Comparison of ENCODE assay signal across 10 mouse cellular contexts in genomic region chr19:10395174-10395573, GRCm38 (mm10). TPM values are rescaled to one million over a fixed set of nuclear protein-coding genes. Genes with fewer than 3 reads are reported as not detected.
DNase-seq lines count a peak whose midpoint lies in the region; ATAC-seq lines count a peak whose summit lies in the region.
"Had no signal": no experiment of that assay in that cellular context is flagged by ENCODE, and none has a peak within 500 bp of the region (broad histone marks: within the 10 kb centered on the region; RNA-seq: fewer than 3 reads in every experiment).

No protein-coding gene starts in this region.

- peaks cover 24% of the 10 kb centered on the region for H3K4me1 ChIP-seq in hindbrain, embryonic 12.5 days
- H3K4me1 ChIP-seq in neural tube, embryonic 13.5 days (replicated peaks) = peaks cover 48% of the 10 kb centered on the region

- ATAC-seq in hindbrain, embryonic 12.5 days (ENCODE audit: low FRiP score) = peak; percentile 78
- peak; percentile 48 for ATAC-seq in neural tube, embryonic 13.5 days (ENCODE audit: low read depth)

- 12% methylated on average over 8 of the region's 8 CpGs for WGBS in hindbrain, embryonic 12.5 days
- WGBS in neural tube, embryonic 13.5 days = 19% methylated on average over 8 of the region's 8 CpGs

- peaks cover 13% of the 10 kb centered on the region for H3K27me3 ChIP-seq in hindbrain, embryonic 12.5 days
- peaks cover 15% of the 10 kb centered on the region for H3K27me3 ChIP-seq in neural tube, embryonic 13.5 days

- peak; percentile 55 to 62 for DNase-seq in left cerebral cortex, postnatal 14 days (ENCODE audit: low spot score in 2 of 2)
- no peak for DNase-seq in left cerebral cortex, adult 9 months (ENCODE audit: low spot score in 2 of 2)
- DNase-seq in cerebellum, adult 9-11 months = peak; percentile 67
- no peak for DNase-seq in yolk sac, embryonic 10.5 days (ENCODE audit: low spot score)
- DNase-seq in spleen, postnatal 36 days (ENCODE audit: low spot score in 2 of 2) = no peak
- no peak for DNase-seq in urinary bladder, postnatal 10 days (ENCODE audit: low spot score)

- no peak overlapping the region for H3K9ac ChIP-seq in hindbrain, embryonic 12.5 days
- no peak overlapping the region for H3K9ac ChIP-seq in neural tube, embryonic 13.5 days
- H3K9ac ChIP-seq: heart, embryonic 13.5 days had no signal

- H3K4me3 ChIP-seq in hindbrain, embryonic 12.5 days = no peak overlapping the region
- no peak overlapping the region for H3K4me3 ChIP-seq in neural tube, embryonic 13.5 days
- H3K4me3 ChIP-seq: heart, embryonic 13.5 days had no signal

- peak overlapping the region; percentile 77 for H3K27ac ChIP-seq in hindbrain, embryonic 12.5 days
- peak overlapping the region; percentile 35 for H3K27ac ChIP-seq in neural tube, embryonic 13.5 days (replicated peaks)
- H3K27ac ChIP-seq: heart, embryonic 13.5 days; macrophage had no signal

- intact Hi-C loops in left cerebral cortex, postnatal 14 days (cut with DNase I) = no loop called here

- H3K9me3 ChIP-seq in hindbrain, embryonic 12.5 days (replicated peaks) = no peaks in the 10 kb centered on the region
- H3K9me3 ChIP-seq in neural tube, embryonic 13.5 days = no peaks in the 10 kb centered on the region
- H3K9me3 ChIP-seq: heart, embryonic 13.5 days had no signal

- no peak overlapping the region for H3K4me2 ChIP-seq in hindbrain, embryonic 12.5 days (replicated peaks)
- no peak overlapping the region for H3K4me2 ChIP-seq in neural tube, embryonic 13.5 days
- H3K4me2 ChIP-seq: heart, embryonic 13.5 days had no signal

- no peaks in the 10 kb centered on the region for H3K36me3 ChIP-seq in hindbrain, embryonic 12.5 days
- H3K36me3 ChIP-seq in neural tube, embryonic 13.5 days = no peaks in the 10 kb centered on the region
- H3K36me3 ChIP-seq: heart, embryonic 13.5 days had no signal

RNA-seq across cellular contexts. Expression of gene Syt7, which starts 6.3 kb away (rescaled TPM):
- total RNA-seq in left cerebral cortex, postnatal 14 days (2021) = 100 to 1,000 TPM; 279 to 314 TPM
- polyA plus RNA-seq in hindbrain, embryonic 12.5 days (2016; fragmentation: Nextera tagmentation; extraction: Ambion mirVana) = 6.2 and 7.6 TPM in 2 replicates
- polyA plus RNA-seq in neural tube, embryonic 13.5 days (2015; fragmentation: Nextera tagmentation; extraction: Ambion mirVana) = 9.6 and 10.7 TPM in 2 replicates
- polyA plus RNA-seq: macrophage had no signal

Comparison
In these comparisons a context has a peak if more than half of its experiments do, and no peak if none do; other contexts are left out.
1. DNase-seq: peak in left cerebral cortex, postnatal 14 days (2 of 2) and cerebellum, adult 9-11 months (single experiment); none in left cerebral cortex, adult 9 months (0 of 2), yolk sac, embryonic 10.5 days (single experiment), spleen, postnatal 36 days (0 of 2) and urinary bladder, postnatal 10 days (single experiment).